Mouse (Mus musculus) T-helper 17 cell (primary cell): ENCODE measurements around the gene Aebp1.

ENCODE experiments used
- in situ Hi-C, 2 experiments: fragments of 300-600 bp; cut with MboI, MseI; formaldehyde crosslinking; loops; 1 replicate in 1 of 2; 2 replicates in 1 of 2; pipeline ENCODE4 v1.15.1; 2025; ENCODE audit warnings: high pct_unique_total_duplicates in 2 of 2

Aebp1 gene

DNA sequence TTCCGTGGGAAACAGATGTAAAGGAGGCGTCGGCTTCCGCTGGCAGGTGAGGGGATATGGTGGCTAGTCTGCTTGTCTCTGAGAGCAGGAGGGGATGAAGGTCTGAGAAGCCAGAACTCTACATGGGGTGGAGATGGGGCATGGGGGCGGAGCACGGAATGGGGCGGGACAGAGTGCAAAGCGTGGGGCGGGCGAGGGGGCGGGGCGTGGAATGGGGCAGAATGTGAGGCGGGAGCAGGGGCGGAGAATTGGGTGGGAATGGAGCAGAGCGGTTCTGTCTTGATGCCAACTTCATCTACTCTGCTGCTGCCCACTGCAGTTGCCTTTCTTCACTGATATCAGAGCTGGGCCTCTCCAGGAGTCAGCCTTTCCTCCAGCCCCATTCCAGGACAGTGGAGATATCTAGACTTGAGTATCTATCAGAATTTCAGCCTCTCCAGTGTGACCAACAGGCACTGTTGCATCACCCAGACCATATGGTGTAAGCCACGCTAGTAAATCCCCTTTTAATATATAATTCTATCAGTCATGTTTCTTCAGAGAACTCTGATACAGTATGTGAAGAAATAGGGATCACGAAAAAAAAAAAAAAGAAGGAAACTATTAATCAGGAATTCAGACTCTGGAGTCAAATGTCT is 58.7 kb downstream of the Aebp1 start:
- in situ Hi-C loops: no loop called here
